Mouse (Mus musculus) embryonic facial prominence, embryonic 14.5 days (tissue): ENCODE measurements at regions not wholly inside any gene's neighbourhood (a gene's known extent, or its start where the extent isn't known, plus 50 kb on each side); places are given as distances from the start of the nearest gene placed in this dataset.
A peak's percentile ranks its signal among the peaks of the same experiment; 100 is the strongest.

Source experiments
- ATAC-seq: fragments of 200-750 bp; cut with Nextera tagmentation; 2 replicates; pipeline ENCODE4 v1.8.0; 2017; ENCODE audit warnings: low read depth, moderate number of reproducible peaks, moderate TSS enrichment
- DNase-seq: peaks from one replicate; pipeline ENCODE4 v3.0.0-alpha.2; 2015; ENCODE audit warnings: low spot score
- H3K27ac ChIP-seq: fragments of 300-500 bp; sonication (generic); replicated peaks from 2 replicates; pipeline ENCODE4 v1.5.1; 2014; ENCODE audit warnings: low read depth, mild to moderate bottlenecking, low read length, moderate library complexity
- H3K27me3 ChIP-seq: fragments of 300-500 bp; sonication (generic); replicated peaks from 2 replicates; pipeline ENCODE4 v1.6.1; 2014; ENCODE audit warnings: low read length; ENCODE audit not compliant: control insufficient read depth, insufficient read depth
- H3K36me3 ChIP-seq: fragments of 300-500 bp; sonication (generic); 2 replicates; pipeline ENCODE4 v1.6.1; 2014; ENCODE audit warnings: low read length, mixed read lengths; ENCODE audit not compliant: control insufficient read depth, insufficient read depth
- H3K4me1 ChIP-seq: fragments of 300-500 bp; sonication (generic); 2 replicates; pipeline ENCODE4 v1.6.1; 2014; ENCODE audit warnings: antibody characterized with exemption, low read length; ENCODE audit not compliant: control insufficient read depth, insufficient read depth
- H3K4me2 ChIP-seq: fragments of 300-500 bp; sonication (generic); 2 replicates; pipeline ENCODE4 v1.6.1; 2014; ENCODE audit warnings: low read depth, mild to moderate bottlenecking, low read length, moderate library complexity, mixed read lengths
- H3K4me3 ChIP-seq: fragments of 300-500 bp; sonication (generic); 2 replicates; pipeline ENCODE4 v1.5.1; 2014; ENCODE audit warnings: low read depth, mild to moderate bottlenecking, low read length
- H3K9ac ChIP-seq: fragments of 300-500 bp; sonication (generic); 2 replicates; pipeline ENCODE4 v1.6.1; 2014; ENCODE audit warnings: low read depth, mild to moderate bottlenecking, low read length, moderate library complexity, mixed read lengths
- H3K9me3 ChIP-seq: fragments of 300-500 bp; sonication (generic); 2 replicates; pipeline ENCODE4 v1.6.1; 2016; ENCODE audit warnings: low read length; ENCODE audit not compliant: control insufficient read depth
- WGBS: fragments of 180-500 bp; shearing (Covaris S2); extraction: QIAGEN DNeasy Blood & Tissue Kit; methylation state at CpG from one replicate; pipeline ENCODE4 v1.1.7; 2014; 5-methylcytosine and 5-hydroxymethylcytosine counted together

DNA sequence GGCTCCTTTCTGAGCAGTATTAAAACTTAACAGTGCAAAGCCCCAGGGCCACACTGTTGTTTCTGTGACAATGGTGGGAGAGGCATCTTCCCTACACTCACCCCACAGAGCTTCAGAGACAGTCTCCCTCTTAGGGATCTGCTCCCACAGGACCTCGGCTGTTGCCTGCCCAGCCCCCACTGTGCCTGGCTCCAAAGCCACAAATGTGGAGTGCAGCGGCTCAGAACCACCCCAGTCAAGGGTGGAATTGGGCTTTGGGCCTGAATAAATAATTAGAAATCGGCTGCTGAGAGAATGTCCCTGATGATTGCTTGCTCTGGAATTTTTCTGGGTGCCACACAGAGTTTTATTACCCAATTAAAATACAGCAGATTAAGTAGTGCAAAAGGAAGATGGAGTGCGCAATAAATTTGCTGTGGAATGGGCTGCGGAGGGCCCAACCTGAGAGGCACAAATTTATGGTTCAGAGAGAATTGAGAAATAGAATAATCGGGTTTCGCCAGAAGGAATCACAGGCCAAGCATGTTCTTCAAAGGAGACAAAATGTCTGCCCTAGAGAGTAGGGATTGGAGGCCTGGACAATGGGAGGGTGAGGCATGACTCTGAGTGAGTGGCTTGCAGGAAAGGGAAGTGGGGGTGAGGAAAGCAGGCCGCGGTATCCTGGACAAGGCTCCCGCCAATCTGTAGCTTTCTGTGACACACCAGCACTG is 56.4 kb downstream of the Cd24a start:
- no peak overlapping the region for H3K9ac ChIP-seq
- H3K27ac ChIP-seq, result no peak overlapping the region
- no peaks in the 10 kb centered on the region for H3K9me3 ChIP-seq
- H3K27me3 ChIP-seq, result no peaks in the 10 kb centered on the region
- H3K4me2 ChIP-seq, result no peak overlapping the region
- H3K36me3 ChIP-seq, result no peaks in the 10 kb centered on the region
- no peaks in the 10 kb centered on the region for H3K4me1 ChIP-seq
- DNase-seq (no peak), ATAC-seq (no peak)
- WGBS, result 78% methylated on average over 10 of the region's 10 CpGs
- no peak overlapping the region for H3K4me3 ChIP-seq

DNA sequence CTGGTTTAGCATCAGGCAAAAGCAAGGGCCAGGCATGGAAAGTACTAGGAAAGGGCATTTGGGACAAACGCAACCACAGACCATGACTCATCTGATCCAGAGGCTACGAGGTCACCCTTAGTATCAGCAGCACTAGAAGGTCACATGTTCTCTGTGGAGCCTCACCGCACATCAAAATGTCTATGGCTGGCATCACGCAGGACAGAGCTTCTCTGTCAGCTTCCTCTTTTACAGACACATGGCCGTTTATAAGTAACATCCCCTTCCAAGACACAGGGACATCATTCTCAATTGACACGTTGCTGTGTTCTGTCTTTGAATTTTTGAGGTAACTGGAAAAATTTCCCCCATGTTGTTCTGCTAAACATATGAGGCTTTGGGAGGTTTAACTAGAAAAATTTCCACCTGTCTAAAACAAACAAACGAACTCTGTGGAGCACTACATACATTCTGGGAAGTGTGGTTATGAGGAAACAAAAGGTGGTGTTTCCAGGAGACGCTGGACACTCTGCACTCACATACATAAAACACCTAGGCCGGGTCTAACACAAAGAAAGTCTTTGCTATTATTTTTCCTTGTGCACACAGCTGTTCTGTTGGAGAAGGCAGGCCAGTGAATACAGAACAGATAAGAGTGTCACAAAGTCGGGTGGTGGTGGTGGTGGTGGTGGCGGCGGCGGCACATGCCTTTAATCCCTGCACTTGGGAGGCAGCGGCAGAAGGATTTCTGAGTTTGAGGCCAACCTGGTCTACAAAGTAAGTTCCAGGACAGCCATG is 63.3 kb downstream of the Cd24a start:
- no peak overlapping the region for H3K4me2 ChIP-seq
- 72% methylated on average over 14 of the region's 14 CpGs for WGBS
- no peak overlapping the region for H3K9ac ChIP-seq
- DNase-seq (no peak), ATAC-seq (no peak)
- H3K27me3 ChIP-seq, result no peaks in the 10 kb centered on the region
- no peak overlapping the region for H3K27ac ChIP-seq
- no peaks in the 10 kb centered on the region for H3K36me3 ChIP-seq
- H3K9me3 ChIP-seq, result no peaks in the 10 kb centered on the region
- no peaks in the 10 kb centered on the region for H3K4me1 ChIP-seq
- H3K4me3 ChIP-seq, result no peak overlapping the region

DNA sequence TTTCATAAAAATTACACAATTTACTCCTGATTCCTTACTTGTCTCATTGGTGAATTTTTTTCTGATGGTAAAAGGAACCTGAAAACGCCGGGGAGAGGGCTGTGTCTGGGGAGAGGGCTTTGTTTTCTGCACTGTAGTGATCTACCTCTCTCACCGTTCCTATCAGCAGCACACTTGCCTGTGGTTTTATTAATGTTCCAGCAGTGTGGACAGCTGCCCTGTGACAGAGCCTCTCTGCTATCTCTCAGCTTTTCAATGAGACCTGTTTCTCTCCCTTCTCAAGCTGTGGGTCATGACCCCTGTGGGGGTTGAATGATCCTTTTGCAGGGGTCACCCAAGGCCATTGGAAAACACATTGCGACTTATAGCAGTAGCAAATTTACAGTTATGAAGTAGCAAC is 68.2 kb downstream of the Cd24a start:
- no peak overlapping the region for H3K27ac ChIP-seq
- no peak for ATAC-seq
- H3K4me3 ChIP-seq, result no peak overlapping the region
- H3K4me1 ChIP-seq, result no peaks in the 10 kb centered on the region
- H3K36me3 ChIP-seq, result no peaks in the 10 kb centered on the region
- no peak for DNase-seq
- 69% methylated on average over 4 of the region's 4 CpGs for WGBS
- no peaks in the 10 kb centered on the region for H3K27me3 ChIP-seq
- H3K4me2 ChIP-seq, result no peak overlapping the region
- H3K9ac ChIP-seq, result no peak overlapping the region
- H3K9me3 ChIP-seq, result no peaks in the 10 kb centered on the region

DNA sequence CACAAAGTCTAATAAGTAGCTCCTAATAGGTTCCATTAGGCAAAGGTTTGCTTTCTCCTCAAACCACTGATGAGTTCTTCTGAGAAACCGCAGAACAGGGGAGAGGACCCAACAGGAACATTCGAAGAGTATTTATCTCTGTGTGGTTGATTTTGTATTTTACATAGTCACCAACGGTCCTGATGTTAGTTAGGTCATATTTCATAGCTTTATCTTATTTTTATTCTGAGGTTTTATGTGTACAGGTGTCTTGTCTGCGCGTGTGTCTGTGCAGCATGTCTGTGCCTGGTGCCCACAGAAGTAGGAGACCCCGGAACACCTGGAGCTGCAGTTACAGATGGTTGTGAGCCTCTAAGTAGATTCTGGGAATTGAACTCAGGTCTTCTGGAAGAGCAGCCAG is 68.9 kb downstream of the Cd24a start:
- Histone ChIP-seq H3K4me2 (no peak overlapping the region), H3K4me3 (no peak overlapping the region), H3K36me3 (no peaks in the 10 kb centered on the region), H3K4me1 (no peaks in the 10 kb centered on the region), H3K9me3 (no peaks in the 10 kb centered on the region), H3K27me3 (no peaks in the 10 kb centered on the region), H3K27ac (no peak overlapping the region), H3K9ac (no peak overlapping the region)
- WGBS, result 87% methylated on average over 6 of the region's 6 CpGs
- ATAC-seq (no peak), DNase-seq (no peak)

DNA sequence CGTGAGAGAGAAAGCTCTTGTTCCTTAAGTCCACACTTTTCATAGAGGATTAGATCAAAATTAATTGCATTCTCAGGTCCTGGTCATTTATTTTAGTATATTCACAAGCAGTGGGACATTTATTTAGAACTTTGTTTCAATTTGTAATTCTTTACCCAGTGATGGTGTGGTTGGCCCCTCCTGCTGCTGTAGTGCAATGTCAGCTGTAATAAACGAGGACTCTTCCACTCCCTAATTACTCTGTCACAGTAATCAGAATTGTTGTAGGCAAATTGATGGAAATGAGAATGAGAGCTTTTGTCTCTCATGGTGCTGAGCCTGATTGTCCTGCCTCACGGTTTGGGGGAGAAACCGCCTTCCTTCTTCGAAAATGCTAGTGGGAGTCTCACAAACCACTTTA is 70.1 kb downstream of the Cd24a start:
- WGBS, result 63% methylated on average over 5 of the region's 5 CpGs
- Histone ChIP-seq H3K4me1 (no peaks in the 10 kb centered on the region), H3K4me3 (no peak overlapping the region), H3K4me2 (no peak overlapping the region), H3K27me3 (no peaks in the 10 kb centered on the region), H3K9me3 (no peaks in the 10 kb centered on the region), H3K27ac (no peak overlapping the region), H3K36me3 (no peaks in the 10 kb centered on the region), H3K9ac (no peak overlapping the region)
- ATAC-seq (no peak), DNase-seq (no peak)

DNA sequence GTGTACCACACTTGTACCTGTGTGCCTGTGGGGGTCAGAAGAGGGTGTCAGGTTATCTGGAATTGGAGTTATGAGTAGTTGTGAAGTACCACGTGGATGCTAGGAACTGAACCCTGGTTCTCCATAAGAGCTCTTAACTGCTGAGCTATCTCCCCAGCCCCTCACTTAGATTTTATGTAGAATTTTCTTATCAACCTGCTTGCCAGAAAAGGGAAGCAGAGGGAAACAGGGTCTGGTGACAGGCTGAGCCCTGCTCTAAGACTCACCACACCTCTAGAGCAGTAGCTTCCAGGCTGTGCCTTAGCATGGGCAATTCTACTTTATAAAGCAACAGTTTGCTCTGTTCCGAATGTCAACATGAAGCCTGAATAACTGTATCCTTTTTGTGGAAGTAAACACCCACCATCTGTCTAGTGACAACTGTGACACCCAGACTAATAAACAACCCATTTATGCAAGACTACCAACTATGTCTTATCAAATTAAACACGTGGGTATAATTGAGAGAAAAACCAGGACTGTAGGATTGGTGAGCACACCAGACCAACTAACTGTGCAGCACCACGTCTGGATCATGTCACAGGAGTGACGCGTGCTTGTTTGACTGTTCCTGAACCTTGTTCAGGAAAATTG is 70.8 kb downstream of the Cd24a start:
- H3K9ac ChIP-seq, result no peak overlapping the region
- H3K4me3 ChIP-seq, result no peak overlapping the region
- no peaks in the 10 kb centered on the region for H3K9me3 ChIP-seq
- no peaks in the 10 kb centered on the region for H3K36me3 ChIP-seq
- no peaks in the 10 kb centered on the region for H3K4me1 ChIP-seq
- DNase-seq (no peak), ATAC-seq (no peak)
- H3K27ac ChIP-seq, result no peak overlapping the region
- H3K4me2 ChIP-seq, result no peak overlapping the region
- 65% methylated on average over 6 of the region's 6 CpGs for WGBS
- no peaks in the 10 kb centered on the region for H3K27me3 ChIP-seq

DNA sequence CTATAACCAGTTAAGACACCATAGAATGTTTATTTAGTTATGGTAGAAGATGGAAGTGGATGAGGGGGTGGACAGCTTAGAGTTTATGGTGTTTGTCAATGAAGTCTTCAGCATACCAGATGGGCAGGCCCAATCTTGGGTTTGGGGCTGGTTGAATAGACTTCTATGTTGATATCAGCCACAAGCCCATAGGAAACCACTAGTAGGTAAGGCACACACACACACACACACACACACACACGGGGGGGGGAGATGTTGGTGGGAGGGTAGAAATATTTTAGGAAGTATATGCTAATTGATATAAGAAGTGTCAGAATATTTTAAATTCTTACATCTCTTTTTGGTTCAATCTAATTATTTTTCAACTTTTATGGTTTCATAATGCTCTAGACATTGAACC is 72.4 kb downstream of the Cd24a start:
- no peak overlapping the region for H3K27ac ChIP-seq
- WGBS, result 82% methylated on average over 1 of the region's 1 CpGs
- H3K27me3 ChIP-seq, result no peaks in the 10 kb centered on the region
- no peaks in the 10 kb centered on the region for H3K9me3 ChIP-seq
- no peak overlapping the region for H3K4me2 ChIP-seq
- DNase-seq (no peak), ATAC-seq (no peak)
- H3K4me1 ChIP-seq, result no peaks in the 10 kb centered on the region
- no peak overlapping the region for H3K4me3 ChIP-seq
- no peak overlapping the region for H3K9ac ChIP-seq
- H3K36me3 ChIP-seq, result no peaks in the 10 kb centered on the region

DNA sequence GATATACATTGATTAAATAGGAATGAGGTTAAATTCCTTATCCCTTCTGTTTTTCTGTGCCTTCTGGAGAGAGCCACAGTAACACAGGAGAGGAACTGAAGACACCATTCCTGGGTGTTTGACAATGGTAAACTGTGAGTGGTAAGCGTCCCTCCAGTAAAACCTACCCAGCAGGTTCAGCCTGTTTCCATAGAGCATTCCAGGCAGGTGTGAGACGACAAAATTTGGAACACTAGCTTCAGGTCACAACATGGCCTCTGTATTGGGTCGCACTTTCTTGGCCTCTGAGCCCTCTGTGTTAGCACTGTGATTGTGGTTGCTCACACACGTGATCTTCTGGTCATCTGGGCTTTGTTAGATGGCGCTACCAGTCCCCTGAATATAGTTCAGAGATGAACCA is 73.4 kb downstream of the Cd24a start:
- Histone ChIP-seq H3K27ac (no peak overlapping the region), H3K4me3 (no peak overlapping the region), H3K4me1 (no peaks in the 10 kb centered on the region), H3K9me3 (no peaks in the 10 kb centered on the region), H3K27me3 (no peaks in the 10 kb centered on the region), H3K4me2 (no peak overlapping the region), H3K36me3 (no peaks in the 10 kb centered on the region), H3K9ac (no peak overlapping the region)
- DNase-seq, result peak; percentile 71
- WGBS, result 71% methylated on average over 5 of the region's 5 CpGs
- ATAC-seq, result peak; percentile 53; the same call in 1 of the 2 replicates
